Mouse (Mus musculus): Measurements from ENCODE around the gene Med14.

Med14 gene

DNA sequence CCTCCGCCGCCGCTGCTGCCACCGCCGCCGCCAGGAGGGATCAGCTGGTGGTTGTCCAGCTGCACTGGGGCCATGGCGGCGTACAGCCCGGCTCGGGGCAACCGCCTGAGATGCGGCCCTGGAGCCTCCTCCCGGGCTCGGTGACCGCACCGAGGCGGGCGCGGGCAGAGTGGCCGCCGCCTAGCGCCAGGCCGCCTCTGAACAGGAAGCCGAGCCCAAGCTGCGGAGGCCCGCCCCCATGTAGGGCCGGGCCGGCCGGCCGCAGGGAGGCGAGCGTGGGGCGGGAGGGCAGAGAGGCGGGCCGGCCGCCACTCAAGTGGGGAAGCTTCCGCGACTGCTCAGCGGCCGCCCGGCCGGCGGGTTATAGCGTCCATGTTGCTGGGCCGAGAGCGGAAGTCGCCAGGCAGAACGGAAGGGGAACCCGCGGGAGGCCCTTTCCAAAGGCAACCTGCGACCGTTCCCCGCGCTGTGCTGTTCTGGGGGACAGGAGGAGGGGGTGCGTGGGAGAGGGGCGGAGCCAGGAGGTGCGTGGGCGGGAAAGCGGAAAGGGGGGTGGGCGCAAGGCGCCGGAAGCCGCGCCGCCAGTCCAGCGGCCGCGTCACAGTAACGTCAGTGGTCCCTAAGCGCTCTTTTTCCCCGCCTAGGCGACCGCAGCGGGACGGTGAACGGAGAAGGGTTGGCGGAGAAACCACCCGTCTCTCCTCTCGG, at the start of gene Med14:
TSS of gene Med14 (minus strand) at position 448 of the 708 bp plus-strand sequence.
- POLR2A ChIA-PET, result interaction anchor here (0.7 to 2.6 kb wide), 13 partner anchors 9 to 757 kb away, joined by 3 to 7 read pairs (median 3); partner anchors contain the start of genes 1810030O07Rik (in 2 of the 4), Atp6ap2 (in 1 of the 4), Ddx3x (in 1 of the 4) and Usp9x (in 1 of the 4)
- CTCF ChIA-PET, result interaction anchor here in 2 of 4 experiments (0.5 to 1.3 kb wide), 2 partner anchors 78 to 899 kb away, joined by 3 to 4 read pairs; no protein-coding TSS in a partner anchor

DNA sequence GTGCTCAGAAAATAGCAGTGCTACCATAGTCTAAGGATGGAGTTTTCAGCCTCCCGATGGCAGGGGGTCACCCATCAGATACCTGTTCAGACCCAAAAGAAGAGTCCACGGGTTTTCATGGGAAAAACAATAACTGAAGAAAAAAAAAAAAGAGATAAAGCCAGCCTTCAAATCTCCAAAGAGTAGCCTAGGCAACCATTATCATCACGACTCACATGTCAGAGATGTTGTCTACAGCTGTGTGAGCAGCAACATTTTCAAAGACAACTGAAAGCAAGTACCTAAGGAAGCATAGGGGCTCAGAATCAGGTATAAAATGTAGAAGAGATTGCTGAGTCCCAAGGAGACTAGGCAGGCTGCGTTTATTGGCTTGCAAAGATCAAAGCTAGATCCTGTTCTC, 38.7 kb upstream of the Med14 start:
- ChIA-PET CTCF (no interaction called here), POLR2A (interaction anchor here in 3 of 4 experiments (0.6 to 1.5 kb wide), 3 partner anchors 30 to 551 kb away, joined by 3 to 4 read pairs (median 3); no protein-coding TSS in a partner anchor)

DNA sequence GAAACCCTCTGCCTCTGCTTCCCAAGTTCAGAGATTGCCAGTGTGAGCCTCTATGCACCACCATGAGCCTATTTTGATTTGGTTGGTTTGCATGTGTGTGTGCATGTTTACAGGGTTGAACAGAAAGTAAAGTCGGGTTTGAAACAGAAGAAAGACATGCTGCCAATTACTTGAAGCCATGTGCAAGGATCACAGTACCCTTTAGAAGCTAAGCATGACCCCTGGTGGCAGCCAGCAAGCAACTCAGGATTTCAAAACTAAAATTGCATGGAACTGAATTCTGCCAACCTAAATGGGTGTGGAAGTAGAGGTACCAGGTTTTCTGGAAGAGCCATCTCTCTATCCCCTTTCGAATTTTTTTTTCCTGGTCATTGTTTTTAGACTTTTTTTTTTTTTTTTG, 33.0 kb upstream of the Med14 start:
- ChIA-PET POLR2A (no interaction called here), CTCF (no interaction called here)

DNA sequence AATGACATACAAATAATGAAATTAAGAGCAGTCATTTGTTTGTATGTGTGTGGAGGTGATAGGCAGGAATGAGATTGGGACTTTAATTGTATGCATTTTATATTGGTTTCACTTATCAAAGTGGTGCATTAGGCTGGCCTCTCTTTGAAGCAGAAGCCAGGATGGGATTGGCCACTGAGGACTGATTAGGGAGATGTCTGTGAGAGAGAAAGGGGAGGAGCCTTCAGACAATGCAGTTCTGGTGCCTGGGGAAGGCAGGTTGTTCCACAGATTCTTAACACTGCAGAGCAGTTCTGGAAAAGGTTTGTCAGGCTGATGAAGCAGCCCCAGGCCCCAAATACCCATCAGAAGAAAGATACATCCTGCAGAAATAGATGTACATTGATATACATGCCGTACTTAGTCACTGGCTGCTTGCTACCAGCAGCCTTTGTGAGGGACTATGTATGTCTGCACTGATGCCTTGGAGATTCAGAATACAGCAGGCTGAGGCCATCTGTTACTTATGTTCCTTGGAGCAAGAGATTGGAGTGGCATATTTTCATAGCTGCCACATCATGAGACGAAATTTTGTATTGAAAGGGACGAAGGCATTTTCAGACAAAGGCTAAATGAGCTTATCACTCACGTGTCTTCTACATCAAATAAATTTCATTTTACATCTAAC, 29.9 kb upstream of the Med14 start:
- ChIA-PET CTCF (no interaction called here), POLR2A (interaction anchor here in 1 of 4 experiments (0.5 kb wide), 1 partner anchor 40 kb away, joined by 3 read pairs; no protein-coding TSS in a partner anchor)

DNA sequence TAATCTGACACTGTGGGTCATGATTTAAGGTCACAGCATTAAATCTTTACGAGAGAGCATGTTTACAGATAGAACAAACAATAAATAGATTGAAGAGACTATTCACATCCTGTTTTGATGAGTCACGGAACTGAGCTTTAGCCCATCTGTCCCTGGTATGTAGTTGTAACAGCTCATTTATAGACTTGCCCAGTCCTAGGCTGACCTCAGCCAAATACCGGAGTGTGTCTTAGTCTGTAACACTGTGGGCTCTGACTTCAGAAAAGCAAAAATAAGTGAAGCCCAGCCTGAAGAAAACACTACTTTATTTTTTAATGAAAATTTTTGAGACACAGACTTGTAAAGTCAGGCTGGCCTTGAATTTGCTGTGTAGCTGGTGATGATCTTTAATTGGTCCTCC, 11.4 kb upstream of the Med14 start:
- CTCF ChIA-PET, result no interaction called here
- POLR2A ChIA-PET, result no interaction called here

DNA sequence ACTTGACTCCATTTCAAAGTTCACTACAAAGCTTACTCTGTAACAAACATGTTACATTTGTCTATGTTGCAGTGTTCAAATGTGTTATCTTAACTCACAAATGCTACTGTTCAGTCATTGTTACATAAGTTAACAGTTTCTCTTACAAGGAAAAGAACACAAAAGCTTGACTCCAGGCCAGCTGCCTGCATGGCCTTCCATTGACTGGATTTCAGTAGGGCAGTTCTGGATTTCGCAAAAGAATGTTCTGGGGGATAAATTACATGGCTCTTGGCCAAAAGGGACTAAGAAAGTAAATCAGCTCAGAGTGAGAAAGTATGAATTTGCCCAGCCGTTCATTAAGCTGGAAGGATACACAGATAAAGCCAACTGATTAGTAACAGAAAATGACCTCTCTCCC, 9.7 kb upstream of the Med14 start:
- POLR2A ChIA-PET, result interaction anchor here (0.6 to 1.1 kb wide), 4 partner anchors 9 to 1506 kb away, joined by 3 to 4 read pairs (median 3); partner anchors contain the start of gene Med14 (in 2 of the 4)
- CTCF ChIA-PET, result interaction anchor here in 1 of 4 experiments (0.6 kb wide), 1 partner anchor 297 kb away, joined by 5 read pairs; no protein-coding TSS in a partner anchor

DNA sequence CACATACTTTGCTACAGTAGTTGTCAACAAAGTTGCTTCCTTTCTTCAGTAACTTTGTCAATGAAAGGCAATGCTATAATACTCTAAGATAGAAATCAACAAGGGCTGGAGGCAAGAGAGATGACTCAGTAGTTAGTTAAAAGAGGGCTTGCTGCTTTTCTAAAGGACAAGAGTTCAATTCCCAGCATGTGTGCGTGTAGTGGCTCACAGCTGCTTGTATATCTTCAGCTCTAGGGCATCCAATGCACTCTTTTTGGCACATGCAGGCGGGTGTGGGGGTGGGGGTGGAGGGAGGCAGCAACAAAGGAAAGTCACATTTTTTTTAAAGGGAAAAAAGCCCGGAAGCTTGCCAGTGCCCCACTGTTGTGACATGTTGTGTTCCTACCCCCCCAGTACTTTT, 6.7 kb upstream of the Med14 start:
- ChIA-PET CTCF (interaction anchor here in 1 of 4 experiments (0.6 kb wide), 1 partner anchor 12 kb away, joined by 3 read pairs; no protein-coding TSS in a partner anchor), POLR2A (interaction anchor here in 1 of 4 experiments (0.7 kb wide), 1 partner anchor 466 kb away, joined by 3 read pairs; no protein-coding TSS in a partner anchor)

DNA sequence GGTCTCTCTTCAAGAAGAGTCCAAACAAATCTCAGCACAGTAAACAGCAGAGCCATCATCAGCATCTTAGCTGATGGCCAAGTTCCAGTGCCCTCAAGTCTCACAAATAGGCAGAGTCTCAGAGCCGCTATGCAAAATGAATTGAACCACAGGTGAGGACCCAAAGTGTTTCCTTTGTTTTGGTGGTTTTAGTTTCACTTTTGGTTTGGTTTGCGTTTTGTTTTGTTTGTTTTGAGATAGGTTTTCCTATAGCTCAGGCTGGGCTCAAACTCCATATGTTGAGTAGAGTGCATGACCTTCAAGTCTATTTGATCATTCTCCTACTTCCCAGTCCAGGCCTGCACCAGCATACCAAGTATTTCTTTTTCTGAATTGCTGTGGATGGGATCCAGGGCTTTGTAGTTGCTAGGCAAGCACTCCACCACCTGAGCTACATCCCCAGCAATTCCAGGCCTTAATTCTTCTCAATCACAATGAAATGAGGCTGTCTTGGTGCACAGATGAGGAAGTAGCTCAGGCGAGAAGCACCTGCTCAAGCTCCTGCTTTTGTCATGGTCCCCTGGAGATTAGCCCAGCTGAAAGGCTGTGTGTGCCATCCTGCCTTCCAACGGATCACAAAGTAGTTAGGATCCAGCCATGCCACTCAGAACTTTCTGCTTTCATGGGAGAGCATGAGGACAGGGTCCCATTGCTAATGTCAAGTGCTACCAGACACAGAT, 5.1 kb upstream of the Med14 start:
- ChIA-PET CTCF (interaction anchor here in 1 of 4 experiments (0.6 kb wide), 1 partner anchor 96 kb away, joined by 5 read pairs; no protein-coding TSS in a partner anchor), POLR2A (interaction anchor here in 2 of 4 experiments (0.5 to 1.5 kb wide), 5 partner anchors 10 to 1323 kb away, joined by 3 to 4 read pairs (median 3); partner anchors contain the start of gene Ddx3x (in 1 of the 2))

DNA sequence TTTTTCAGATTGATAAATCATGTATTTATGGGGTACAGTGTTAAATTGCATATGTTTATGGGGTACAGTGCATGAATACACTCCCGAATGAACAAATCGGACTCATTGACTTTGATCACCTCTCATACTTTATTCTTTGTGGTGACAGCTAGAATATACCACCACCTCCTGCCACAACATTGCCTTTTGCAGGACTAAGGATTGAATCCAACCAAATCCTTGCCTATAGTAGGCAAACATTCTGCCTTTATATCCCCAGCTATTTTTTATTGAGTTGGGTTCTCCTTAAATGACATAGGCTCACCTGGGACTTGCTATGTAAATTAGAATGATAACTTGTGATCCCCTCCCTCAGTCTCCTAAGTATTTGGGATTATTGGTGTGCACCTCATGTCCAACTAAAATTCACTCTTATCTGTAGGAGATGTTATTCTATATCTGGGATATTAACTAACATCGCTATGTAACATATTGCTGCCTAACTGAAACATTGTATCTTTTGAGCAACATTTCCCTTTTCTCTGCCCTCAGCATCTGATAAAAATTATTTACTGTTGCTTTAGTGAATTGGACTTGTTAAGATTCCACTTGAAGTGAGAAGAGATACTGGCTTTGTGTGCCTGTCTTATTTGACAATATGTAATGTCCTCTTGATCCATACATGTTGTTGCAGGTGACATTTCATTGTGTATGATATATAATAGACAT, 1.4 kb upstream of the Med14 start:
- ChIA-PET POLR2A (interaction anchor here in 2 of 4 experiments (0.5 to 2.6 kb wide), 3 partner anchors 76 to 502 kb away, joined by 3 to 7 read pairs (median 4); no protein-coding TSS in a partner anchor), CTCF (no interaction called here)

DNA sequence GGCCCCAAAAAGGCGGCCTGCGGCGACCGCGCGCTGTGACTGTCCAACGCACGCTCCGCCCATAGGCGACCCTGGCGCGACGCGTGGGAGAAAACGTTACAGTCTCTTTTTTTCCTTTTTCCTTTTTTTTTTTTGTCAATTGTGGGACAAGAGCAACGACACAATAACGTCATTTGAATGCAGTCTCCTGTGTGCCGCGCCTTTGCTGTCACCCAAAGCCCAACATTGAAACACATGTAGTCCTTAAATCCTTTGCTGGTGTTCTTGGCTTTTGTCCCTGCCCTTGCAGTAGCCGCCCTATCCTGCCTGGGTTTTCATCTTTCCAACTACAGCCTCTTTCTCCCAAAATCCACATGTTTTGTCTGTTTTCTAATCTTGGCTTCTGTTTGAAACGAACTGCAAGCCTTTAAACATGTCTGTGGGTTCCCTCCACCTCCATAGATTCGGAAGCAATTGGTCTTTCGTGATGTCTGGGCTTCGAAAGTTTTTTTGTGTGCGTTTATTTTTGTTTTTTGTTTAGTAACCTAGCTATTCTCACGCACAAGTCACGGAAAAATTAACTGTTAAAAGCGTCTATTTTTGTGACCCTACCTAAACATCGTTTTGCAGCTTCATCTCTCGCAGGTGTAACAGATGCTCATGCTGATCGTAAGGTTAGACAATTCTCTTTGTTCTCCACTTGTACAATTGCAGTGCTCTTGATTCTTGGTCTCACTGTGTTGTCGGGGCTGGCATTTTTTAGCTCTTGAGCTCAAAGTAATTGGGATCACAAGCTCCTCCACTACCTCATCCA, 657 bp upstream of the Med14 start:
- ChIA-PET POLR2A (interaction anchor here (0.5 to 2.6 kb wide), 11 partner anchors 9 to 756 kb away, joined by 3 to 7 read pairs (median 4); partner anchors contain the start of genes 1810030O07Rik (in 2 of the 4), Atp6ap2 (in 1 of the 4) and Ddx3x (in 1 of the 4)), CTCF (interaction anchor here in 2 of 4 experiments (0.5 to 1.3 kb wide), 2 partner anchors 78 to 900 kb away, joined by 3 to 4 read pairs; no protein-coding TSS in a partner anchor)

DNA sequence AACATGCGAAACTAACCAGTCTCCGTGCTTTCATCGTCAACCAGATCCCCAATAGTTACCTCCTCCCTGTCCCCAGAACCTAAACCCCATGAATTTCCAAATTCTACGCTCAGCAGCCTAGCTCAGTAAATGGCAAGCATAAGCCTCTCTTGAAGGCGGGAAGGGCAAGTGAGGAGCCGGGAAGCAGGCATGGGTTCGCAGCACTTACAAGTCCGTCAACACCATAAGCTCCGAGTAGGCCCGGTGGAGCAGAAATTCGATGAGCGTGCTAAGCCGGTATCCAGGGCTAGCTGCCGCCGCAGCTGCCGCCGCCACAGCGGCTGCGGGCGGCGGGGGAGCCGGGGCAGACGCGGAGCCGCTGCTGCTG, 631 bp downstream of the Med14 start:
- ChIA-PET CTCF (interaction anchor here in 1 of 4 experiments (1.3 kb wide), 1 partner anchor 79 kb away, joined by 4 read pairs; no protein-coding TSS in a partner anchor), POLR2A (interaction anchor here (0.6 to 2.6 kb wide), 11 partner anchors 8 to 519 kb away, joined by 3 to 7 read pairs (median 3); partner anchors contain the start of genes 1810030O07Rik (in 1 of the 4), Atp6ap2 (in 1 of the 4), Ddx3x (in 1 of the 4) and Usp9x (in 1 of the 4))

DNA sequence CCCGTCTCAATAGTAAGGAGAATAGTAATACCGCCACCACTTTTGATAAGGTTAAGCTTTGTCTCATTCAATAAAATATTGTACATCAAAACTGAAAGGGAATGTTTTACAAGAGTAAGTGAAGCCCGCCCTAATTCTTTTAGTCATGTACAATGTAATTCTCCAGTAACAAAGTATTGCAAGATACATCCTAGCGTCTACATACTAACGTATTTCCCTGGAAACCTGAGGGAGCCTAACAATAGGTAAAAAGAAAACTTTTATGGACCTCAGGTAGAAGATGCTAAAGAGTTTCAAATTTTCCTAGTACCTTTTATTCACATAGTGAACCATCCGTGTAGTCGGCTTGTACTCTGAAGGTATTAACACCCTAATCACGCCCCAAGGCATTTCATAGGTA, 1.4 kb downstream of the Med14 start:
- POLR2A ChIA-PET, result interaction anchor here in 3 of 4 experiments (0.5 to 2.6 kb wide), 8 partner anchors 8 to 175 kb away, joined by 3 to 7 read pairs (median 4); no protein-coding TSS in a partner anchor

DNA sequence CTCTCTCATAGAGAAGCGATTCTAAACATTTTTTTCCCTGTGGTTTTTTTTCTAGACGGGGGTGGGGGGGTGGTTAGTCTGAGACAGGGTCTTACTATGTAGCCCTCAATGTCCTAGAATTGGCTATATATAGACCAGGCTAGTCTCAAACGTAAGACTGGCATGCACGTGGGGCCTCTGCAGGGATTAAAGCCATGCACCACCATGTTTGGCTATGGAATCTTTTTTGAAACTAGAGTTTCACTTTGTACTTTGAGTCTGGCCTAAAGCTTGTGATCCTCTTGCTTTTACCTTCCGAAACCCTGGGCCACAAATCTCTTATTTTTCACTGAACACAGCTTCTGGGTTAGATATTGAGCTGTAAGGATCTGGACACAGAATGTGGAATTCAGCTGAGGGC, 2.2 kb downstream of the Med14 start:
- CTCF ChIA-PET, result no interaction called here

More for the DNA sequence above, 1.4 kb downstream of the Med14 start:
- CTCF ChIA-PET, result no interaction called here

DNA sequence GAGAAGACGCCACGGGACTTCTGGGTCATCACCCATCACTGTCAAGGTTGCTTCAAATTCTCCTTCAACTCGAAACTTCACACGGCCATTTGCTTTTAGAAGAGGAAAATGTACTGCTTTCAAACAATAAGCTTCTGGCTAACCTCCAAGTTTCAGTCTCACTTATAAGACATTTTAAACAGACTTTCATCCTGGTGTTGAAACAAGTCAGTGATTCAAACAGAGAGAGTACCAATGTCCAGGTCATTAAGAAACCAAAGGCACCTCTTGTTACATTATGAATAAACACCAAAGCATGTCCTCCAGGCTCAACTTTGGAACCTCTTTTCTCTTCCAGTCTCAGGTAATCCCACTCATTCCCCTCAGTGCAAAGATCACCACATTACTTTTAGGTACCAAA, 14.0 kb downstream of the Med14 start:
- ChIA-PET CTCF (no interaction called here), POLR2A (no interaction called here)

More for the DNA sequence above, 2.2 kb downstream of the Med14 start:
- POLR2A ChIA-PET, result interaction anchor here in 3 of 4 experiments (0.6 to 1.4 kb wide), 3 partner anchors 21 to 169 kb away, joined by 3 to 4 read pairs (median 3); no protein-coding TSS in a partner anchor

DNA sequence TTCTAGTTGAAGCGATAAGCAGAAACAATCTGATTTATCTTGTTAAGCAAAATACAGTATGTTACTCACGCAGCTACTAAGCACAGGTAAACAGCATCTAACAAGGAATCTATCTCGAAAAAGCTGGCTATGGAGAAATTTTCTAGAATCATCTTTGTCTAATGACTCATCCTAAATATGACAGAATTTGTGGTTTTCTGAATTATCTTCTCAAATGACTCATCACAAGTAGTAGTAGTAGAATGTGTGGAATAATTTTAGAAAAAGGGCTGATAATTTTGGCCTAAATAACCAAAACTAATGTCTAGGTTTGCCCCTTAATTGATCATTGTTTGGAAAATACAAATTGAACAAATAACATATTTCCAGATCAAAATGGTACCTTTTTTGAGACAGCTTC, 15.1 kb downstream of the Med14 start:
- ChIA-PET CTCF (no interaction called here), POLR2A (no interaction called here)

DNA sequence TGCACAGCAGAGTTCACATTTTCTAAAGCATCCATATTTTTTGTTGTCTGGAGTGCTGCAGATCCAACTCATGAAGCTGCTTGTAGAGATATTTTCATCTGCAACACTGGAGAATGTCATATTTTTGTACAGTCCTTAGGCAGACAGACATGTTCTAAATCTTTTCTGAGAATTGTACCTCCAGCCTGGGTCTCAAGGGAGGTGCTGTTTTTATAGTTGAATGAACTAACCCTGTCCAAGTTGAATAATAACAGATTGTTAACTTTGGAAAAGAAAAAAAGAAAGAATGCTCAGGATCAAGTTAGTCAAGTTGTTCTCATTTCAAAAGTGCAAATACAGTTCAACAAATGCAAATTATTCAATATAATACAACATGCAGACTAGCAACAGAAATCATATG, 21.5 kb downstream of the Med14 start:
- ChIA-PET CTCF (no interaction called here), POLR2A (no interaction called here)

DNA sequence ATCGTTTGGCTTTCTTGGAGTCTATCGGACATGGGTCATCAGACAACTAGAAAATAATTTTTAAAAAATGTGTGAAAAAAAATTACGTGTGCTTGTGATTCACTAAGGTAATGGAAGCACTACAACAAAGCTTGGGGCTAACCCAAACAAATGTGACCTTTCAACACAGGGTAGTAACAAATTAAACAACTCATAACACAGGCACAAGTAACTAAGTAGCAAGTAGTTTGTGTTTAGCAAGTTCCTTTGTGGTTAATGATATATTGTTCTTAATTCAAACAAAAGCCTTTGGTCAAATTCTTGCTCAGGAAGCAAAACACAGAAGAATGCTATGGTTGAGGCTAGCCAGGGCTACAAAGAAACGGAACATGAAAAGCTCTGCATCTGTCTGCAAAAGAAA, 45.8 kb downstream of the Med14 start:
- POLR2A ChIA-PET, result no interaction called here
- CTCF ChIA-PET, result no interaction called here
